Mouse (Mus musculus) liver, postnatal 0 days (tissue): Measurements from ENCODE around the gene Fam19a4. TPM values are rescaled to one million over a fixed set of nuclear protein-coding genes. Genes with fewer than 3 reads are reported as not detected.

Experiments used
- ATAC-seq: fragments of 200-750 bp; cut with Nextera tagmentation; 2 replicates; pipeline ENCODE4 v1.8.0; 2017; ENCODE audit warnings: mild to moderate bottlenecking, moderate library complexity
- DNase-seq: peaks from one replicate; pipeline ENCODE4 v3.0.0-alpha.2; 2016
- H3K27ac ChIP-seq: fragments of 300-500 bp; sonication (generic); 2 replicates; pipeline ENCODE4 v1.5.1; 2014; ENCODE audit warnings: antibody characterized with exemption, moderate library complexity, mild to moderate bottlenecking, low read depth
- H3K27me3 ChIP-seq: fragments of 300-500 bp; sonication (generic); 2 replicates; pipeline ENCODE4 v1.6.1; 2014; ENCODE audit warnings: low read length, control low read depth, mixed read lengths; ENCODE audit not compliant: insufficient read depth
- H3K36me3 ChIP-seq: fragments of 300-500 bp; sonication (generic); replicated peaks from 2 replicates; pipeline ENCODE4 v1.6.1; 2014; ENCODE audit warnings: mild to moderate bottlenecking, control low read depth, low read length, moderate library complexity, mixed read lengths; ENCODE audit not compliant: insufficient read depth
- H3K4me1 ChIP-seq: fragments of 300-500 bp; sonication (generic); 2 replicates; pipeline ENCODE4 v1.6.1; 2014; ENCODE audit warnings: antibody characterized with exemption, mild to moderate bottlenecking, control low read depth; ENCODE audit not compliant: insufficient read depth
- H3K4me2 ChIP-seq: fragments of 300-500 bp; sonication (generic); 2 replicates; pipeline ENCODE4 v1.6.1; 2014; ENCODE audit warnings: low read depth, mild to moderate bottlenecking, low read length, moderate library complexity, mixed read lengths
- H3K4me3 ChIP-seq: fragments of 300-500 bp; sonication (generic); 2 replicates; pipeline ENCODE4 v1.5.1; 2014; ENCODE audit warnings: low read depth, low read length
- H3K9ac ChIP-seq: fragments of 300-500 bp; sonication (generic); replicated peaks from 2 replicates; pipeline ENCODE4 v1.6.1; 2014; ENCODE audit warnings: mild to moderate bottlenecking, moderate library complexity
- H3K9me3 ChIP-seq: fragments of 300-500 bp; sonication (generic); 2 replicates; pipeline ENCODE4 v1.6.1; 2016; ENCODE audit warnings: mild to moderate bottlenecking, control low read depth, low read length, mixed read lengths
- CTCF ChIP-seq: sonication (generic); IDR thresholded peaks from 2 replicates; pipeline ENCODE4 v1.5.1; 2016; ENCODE audit warnings: antibody characterized with exemption, low read depth
- EP300 ChIP-seq: IDR thresholded peaks from 2 replicates; pipeline ENCODE4 v1.6.1; 2016; ENCODE audit warnings: antibody characterized with exemption, low read depth, mild to moderate bottlenecking
- WGBS: fragments of 180-500 bp; shearing (Covaris S2); extraction: QIAGEN DNeasy Blood & Tissue Kit; methylation state at CpG from one replicate; pipeline ENCODE4 v1.1.7; 2014; ENCODE audit not compliant: insufficient replicate concordance; 5-methylcytosine and 5-hydroxymethylcytosine counted together
- polyA plus RNA-seq: library from polyadenylated mRNA; unstranded; fragments of >200 nt; fragmentation: Nextera tagmentation; extraction: Ambion mirVana; gene quantifications from 2 replicates; pipeline ENCODE4 v1.2.1, GENCODE M21; 2015

Gene Fam19a4
- polyA plus RNA-seq, result not detected in 2 replicates

DNA sequence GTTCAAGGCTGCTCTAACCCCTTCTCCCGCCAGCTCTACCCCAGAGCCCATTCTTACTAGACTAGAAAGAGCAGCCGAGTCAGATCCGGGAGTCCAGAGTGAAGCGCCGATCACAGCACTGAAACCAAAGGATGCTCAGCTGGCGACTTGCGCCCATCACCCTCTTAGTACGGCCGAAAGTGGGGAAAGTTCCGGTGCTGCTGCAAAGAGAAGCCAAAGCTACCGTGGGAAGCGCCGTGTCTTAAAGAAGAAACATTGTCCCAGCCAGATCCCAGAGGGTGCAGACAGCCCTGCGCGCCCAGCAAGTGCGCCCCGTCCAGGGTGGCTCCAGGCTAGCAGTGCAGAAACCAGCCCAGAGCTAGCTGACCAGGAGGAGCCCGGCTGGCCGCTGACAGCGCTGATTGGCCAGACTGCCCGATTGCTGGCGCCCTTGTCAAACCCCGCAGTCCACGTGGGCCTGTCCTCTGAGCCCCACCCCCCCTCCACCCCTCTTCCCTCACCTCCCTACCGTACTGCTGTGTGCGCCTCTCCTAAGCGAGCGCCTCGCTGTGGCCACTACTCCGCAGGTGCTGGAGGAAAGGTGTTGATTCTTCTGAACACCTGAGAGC is at the start of gene Fam19a4:
Gene Fam19a4, minus strand, starts transcription at position 340 of the 608 bp plus-strand sequence.
- H3K9me3 ChIP-seq, result no peaks in the 10 kb centered on the region
- H3K36me3 ChIP-seq, result no peaks in the 10 kb centered on the region
- no peak within 1 kb of the TSS for H3K27ac ChIP-seq
- no peaks in the 10 kb centered on the region for H3K4me1 ChIP-seq
- no peak within 1 kb of the TSS for H3K9ac ChIP-seq
- H3K4me2 ChIP-seq, result peak within 1 kb of the TSS; percentile 45
- 0 out of 2 replicates have a peak within 1 kb of the TSS, but pooled peaks have one; percentile 10 for H3K4me3 ChIP-seq
- peak; percentile 25 for DNase-seq
- WGBS, result 4% methylated on average over 29 of the region's 30 CpGs
- peak; percentile 23; the same call in 1 of the 2 replicates for ATAC-seq
- peaks cover 32% of the 10 kb centered on the region for H3K27me3 ChIP-seq
- TF ChIP-seq EP300 (no peak), CTCF (no peak)

DNA sequence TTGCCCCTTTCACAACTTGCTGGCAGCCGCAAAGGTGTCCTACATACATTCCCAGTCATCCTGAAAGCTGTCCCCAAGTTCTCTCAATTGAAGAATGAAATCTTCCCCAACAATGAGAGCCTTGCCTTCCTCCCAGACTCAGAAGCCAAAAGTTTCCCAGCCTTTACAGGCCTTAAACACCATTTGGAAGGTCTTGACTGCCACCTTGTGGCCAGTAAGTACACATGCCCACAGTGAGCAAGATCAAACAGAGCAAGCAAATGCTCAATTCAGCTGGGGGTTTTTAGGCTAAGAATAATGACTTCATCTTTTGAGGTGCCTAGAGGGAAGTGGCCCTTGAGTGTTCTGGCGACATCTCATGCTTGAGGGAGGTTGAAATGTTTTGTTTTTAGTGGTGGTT is 46.6 kb upstream of the Fam19a4 start:
- H3K36me3 ChIP-seq, result peaks cover 3% of the 10 kb centered on the region; the same call in 1 of the 2 replicates
- no peaks in the 10 kb centered on the region for H3K9me3 ChIP-seq
- no peaks in the 10 kb centered on the region for H3K4me1 ChIP-seq
- H3K4me2 ChIP-seq, result no peak overlapping the region
- 21% methylated on average over 2 of the region's 2 CpGs for WGBS
- no peak overlapping the region for H3K9ac ChIP-seq
- TF ChIP-seq CTCF (peak; percentile 87), EP300 (no peak)
- no peak overlapping the region for H3K4me3 ChIP-seq
- H3K27me3 ChIP-seq, result 0 out of 2 replicates have a peak, but pooled peaks cover 3% of the 10 kb centered on the region
- DNase-seq, result peak; percentile 21
- H3K27ac ChIP-seq, result no peak overlapping the region
- ATAC-seq, result no peak

DNA sequence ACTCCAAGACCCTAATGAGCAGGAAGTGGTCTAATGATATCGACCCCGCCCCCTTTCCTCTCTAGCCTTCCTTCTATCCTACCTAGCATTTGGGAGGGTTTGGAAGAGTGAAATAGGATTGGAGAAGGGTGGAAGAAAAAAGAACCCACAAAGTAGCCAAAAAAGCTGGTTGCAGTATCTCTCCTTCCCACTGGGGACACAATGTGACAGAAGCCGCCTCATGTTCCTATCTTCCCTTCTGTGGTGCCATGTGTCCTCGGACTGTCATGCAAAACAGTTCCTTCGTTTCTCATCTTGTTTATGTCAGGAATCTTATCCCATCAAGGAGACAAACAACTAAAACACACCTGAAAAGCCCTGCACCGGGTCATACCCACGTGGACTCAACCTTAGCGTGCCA is 45.9 kb upstream of the Fam19a4 start:
- Histone ChIP-seq H3K4me3 (no peak overlapping the region), H3K9me3 (no peaks in the 10 kb centered on the region), H3K9ac (no peak overlapping the region), H3K4me2 (no peak overlapping the region), H3K27me3 (peaks cover 6% of the 10 kb centered on the region; the same call in 1 of the 2 replicates), H3K27ac (no peak overlapping the region), H3K36me3 (no peaks in the 10 kb centered on the region), H3K4me1 (no peaks in the 10 kb centered on the region)
- ATAC-seq (no peak), DNase-seq (no peak)
- TF ChIP-seq EP300, result no peak
- TF ChIP-seq CTCF, result no peak
- 66% methylated on average over 8 of the region's 8 CpGs for WGBS

DNA sequence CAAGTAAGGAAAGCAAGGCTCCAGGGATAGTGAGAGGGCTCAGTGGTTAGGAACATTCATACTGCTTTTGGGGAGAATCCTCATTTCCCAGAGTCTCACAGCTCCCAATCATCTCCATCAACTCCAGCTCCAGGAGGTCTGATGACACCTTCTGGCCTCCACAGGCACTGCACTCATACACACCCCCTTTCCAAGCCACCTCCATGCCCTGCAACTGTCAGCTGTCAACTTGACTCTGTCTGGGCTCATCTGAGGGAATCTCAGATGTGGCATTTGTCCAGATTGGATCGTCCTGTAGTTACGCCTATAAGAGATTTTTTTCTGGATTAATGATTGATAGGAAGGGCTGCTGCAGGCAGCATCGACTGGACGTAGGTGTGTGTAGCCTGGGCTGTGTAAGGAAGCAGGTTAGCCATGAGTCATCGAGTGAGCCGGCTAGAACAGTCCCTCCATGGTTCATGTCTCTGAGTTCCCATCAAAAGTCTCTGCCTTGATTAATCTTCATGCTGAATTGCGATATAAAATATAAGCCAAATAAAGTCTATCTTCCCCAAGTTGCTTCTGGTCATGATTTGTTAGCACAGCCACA is 44.1 kb upstream of the Fam19a4 start:
- no peaks in the 10 kb centered on the region for H3K4me1 ChIP-seq

DNA sequence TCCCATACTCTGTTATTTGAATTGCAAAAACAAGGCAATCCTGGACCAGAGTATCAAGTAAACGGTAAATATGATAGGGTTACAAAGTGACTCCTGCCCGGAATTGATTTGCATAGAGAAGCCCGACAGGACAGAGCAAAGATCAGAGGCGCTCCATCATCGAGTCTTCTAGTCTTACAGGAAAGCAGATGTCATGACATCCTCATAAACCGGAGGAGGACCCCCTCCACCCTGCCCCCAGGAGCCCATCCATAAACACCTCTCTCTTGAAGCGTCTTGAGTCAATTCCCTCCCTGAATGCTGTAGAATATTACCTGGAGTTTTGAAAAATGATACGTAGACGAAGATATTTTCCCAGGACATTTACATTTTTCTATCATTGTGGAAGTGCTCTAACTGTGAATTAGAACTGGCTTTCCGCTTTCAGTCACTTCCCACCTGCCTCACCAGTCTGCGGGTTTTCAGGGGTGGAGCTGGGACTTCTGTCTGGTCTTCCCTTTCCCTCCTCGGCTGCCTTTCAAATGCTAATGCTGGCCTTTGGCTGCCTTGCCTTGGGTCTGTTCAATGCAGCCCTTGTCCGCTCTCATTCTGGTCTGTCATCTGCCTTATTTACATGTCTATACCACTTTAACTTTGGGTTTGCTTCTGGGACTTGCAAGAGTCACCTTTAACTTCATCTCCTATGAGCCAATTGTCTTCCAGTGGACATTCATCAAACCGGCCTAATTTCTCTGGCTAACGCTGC is 41.9 kb upstream of the Fam19a4 start:
- H3K4me3 ChIP-seq, result no peak overlapping the region
- WGBS, result 8% methylated on average over 15 of the region's 15 CpGs
- H3K9me3 ChIP-seq, result no peaks in the 10 kb centered on the region
- peaks cover 6% of the 10 kb centered on the region; the same call in 1 of the 2 replicates for H3K27me3 ChIP-seq
- DNase-seq (no peak), ATAC-seq (no peak)
- H3K9ac ChIP-seq, result no peak overlapping the region
- no peak overlapping the region for H3K4me2 ChIP-seq
- H3K27ac ChIP-seq, result no peak overlapping the region
- TF ChIP-seq CTCF (no peak), EP300 (no peak)
- H3K4me1 ChIP-seq, result no peaks in the 10 kb centered on the region
- H3K36me3 ChIP-seq, result no peaks in the 10 kb centered on the region

More for the DNA sequence above, 44.1 kb upstream of the Fam19a4 start:
- ATAC-seq (peak; percentile 56; the same call in 1 of the 2 replicates), DNase-seq (peak; percentile 21)
- Histone ChIP-seq H3K4me2 (no peak overlapping the region), H3K27ac (no peak overlapping the region), H3K36me3 (no peaks in the 10 kb centered on the region), H3K9me3 (no peaks in the 10 kb centered on the region), H3K27me3 (peaks cover 6% of the 10 kb centered on the region; the same call in 1 of the 2 replicates), H3K9ac (no peak overlapping the region), H3K4me3 (no peak overlapping the region)
- WGBS, result 60% methylated on average over 7 of the region's 7 CpGs
- TF ChIP-seq CTCF, result peak; percentile 54
- TF ChIP-seq EP300, result no peak
